Mouse (Mus musculus) erythroblast, embryonic 14.5 days (primary cell): ENCODE results near the gene Itih5.

Experiments used
- GATA1 ChIP-seq: IDR thresholded peaks from 2 replicates; pipeline ENCODE4 v1.6.1; 2012; ENCODE audit warnings: low read length, inconsistent platforms, mixed read lengths
- TAL1 ChIP-seq: IDR thresholded peaks from 3 replicates; pipeline ENCODE4 v1.6.1; 2012; ENCODE audit warnings: low read length, inconsistent platforms, mixed read lengths

DNA sequence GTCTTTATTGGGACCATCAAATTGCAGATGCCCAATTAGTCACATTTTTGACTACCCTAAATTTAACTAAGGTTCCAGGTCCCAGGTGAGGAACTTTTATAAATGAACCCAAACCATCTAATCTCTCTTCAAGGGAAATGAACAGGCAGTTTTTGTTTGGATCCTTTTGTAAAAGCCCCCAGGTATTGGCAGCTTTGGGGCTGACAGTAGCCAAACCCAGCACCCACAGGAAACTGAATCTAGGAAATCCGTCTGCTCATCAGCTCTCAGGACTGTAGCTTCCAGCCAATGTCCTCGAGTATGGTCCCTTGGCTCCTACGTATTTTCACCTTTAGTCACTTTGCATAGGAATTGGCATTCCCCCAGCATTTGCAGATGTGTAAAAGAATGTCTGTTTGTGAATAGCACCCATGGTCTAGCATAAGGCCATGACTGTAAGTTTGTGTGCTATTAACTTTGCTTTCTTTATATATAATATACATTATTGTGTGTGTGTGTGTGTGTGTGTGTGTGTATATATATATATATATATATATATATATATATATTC is 47.4 kb downstream of the Itih5 start:
- TF ChIP-seq TAL1 (no peak), GATA1 (no peak)
